ENCODE assay signal across 8 mouse cellular contexts in genomic region chr12:81484212-81484611, GRCm38 (mm10). TPM values are rescaled to one million over a fixed set of nuclear protein-coding genes. Genes with fewer than 3 reads are reported as not detected.
DNase-seq lines count a peak whose midpoint lies in the region; ATAC-seq and TF ChIP-seq lines count a peak whose summit lies in the region.

No protein-coding gene starts in this region.

- no peak for DNase-seq in heart, postnatal 25 days (ENCODE audit: low spot score)
- DNase-seq in ES-E14 (ENCODE audit: low read depth, low spot score): no peak
- DNase-seq in forebrain, embryonic 14.5 days (ENCODE audit: low spot score): peak; percentile 18
- DNase-seq in adrenal gland, postnatal 10 days: no peak
- DNase-seq in B cell, adult 2 months: no peak

- peaks cover 31% of the 10 kb centered on the region for H3K79me2 ChIP-seq in macrophage (ENCODE audit: inconsistent target)

- 3% methylated on average over 7 of the region's 7 CpGs for WGBS in heart, embryonic 14.5 days
- WGBS in forebrain, embryonic 14.5 days: 3% methylated on average over 7 of the region's 7 CpGs
- WGBS in macrophage (ENCODE audit: missing documents): 0% methylated on average over 7 of the region's 7 CpGs

- peak overlapping the region in 1 of 2 experiments; percentile 90; a peak in 2 of 4 replicates for H3K27ac ChIP-seq in heart, embryonic 14.5 days (replicated peaks in 1 of 2; ENCODE audit: control insufficient read depth in 1 of 2, insufficient read depth in 1 of 2, low read depth in 2 of 2, low read length in 2 of 2)
- H3K27ac ChIP-seq in ES-E14 (ENCODE audit: insufficient read depth, low read depth, low read length, poor library complexity, severe bottlenecking) (no peak overlapping the region; the same call in 1 of the 2 replicates), macrophage (peak overlapping the region; percentile 82)
- H3K27ac ChIP-seq in forebrain, embryonic 14.5 days (ENCODE audit: low read depth, low read length): no peak overlapping the region

- H3K4me1 ChIP-seq in heart, embryonic 14.5 days (ENCODE audit: control insufficient read depth in 2 of 2, insufficient read depth in 2 of 2, low read length in 2 of 2): no peaks in the 10 kb centered on the region
- H3K4me1 ChIP-seq in ES-E14 (ENCODE audit: control insufficient read depth in 2 of 2, insufficient read depth in 2 of 2, low read length in 2 of 2, poor library complexity in 1 of 2): no peaks in the 10 kb centered on the region
- no peaks in the 10 kb centered on the region for H3K4me1 ChIP-seq in forebrain, embryonic 14.5 days (ENCODE audit: control insufficient read depth, insufficient read depth, low read length)

- no peak for ATAC-seq in heart, embryonic 14.5 days (ENCODE audit: insufficient number of reproducible peaks, insufficient read depth, low FRiP score, low read depth)
- no peak for ATAC-seq in forebrain, embryonic 14.5 days
- ATAC-seq in megakaryocyte-erythroid progenitor cell, adult 5-6 weeks (replicated peaks; ENCODE audit: low FRiP score, low TSS enrichment, poor library complexity, severe bottlenecking): no peak

- in situ Hi-C loops in ES-E14 (cut with MboI; ENCODE audit: low sequenced_read_pairs in 2 of 2, unreplicated experiment in 2 of 2): no loop called here

- intact Hi-C loops in heart, postnatal 25 days (cut with DNase I): no loop called here

- no peaks in the 10 kb centered on the region for H3K27me3 ChIP-seq in heart, embryonic 14.5 days (ENCODE audit: control insufficient read depth, insufficient read depth, low read length)
- H3K27me3 ChIP-seq in forebrain, embryonic 14.5 days (replicated peaks; ENCODE audit: control insufficient read depth, insufficient read depth, low read length): no peaks in the 10 kb centered on the region

- no peaks in the 10 kb centered on the region for H3K36me3 ChIP-seq in heart, embryonic 14.5 days (ENCODE audit: control insufficient read depth, insufficient read depth, low read length)
- H3K36me3 ChIP-seq in ES-E14 (ENCODE audit: control insufficient read depth, insufficient read depth, low read length, poor library complexity, severe bottlenecking) (no peaks in the 10 kb centered on the region), macrophage (ENCODE audit: inconsistent target) (no peaks in the 10 kb centered on the region)
- H3K36me3 ChIP-seq in forebrain, embryonic 14.5 days (ENCODE audit: control insufficient read depth, insufficient read depth, low read length): 0 out of 2 replicates have a peak, but pooled peaks cover 2% of the 10 kb centered on the region

- peak overlapping the region; percentile 82 for H3K9ac ChIP-seq in heart, embryonic 14.5 days (ENCODE audit: low read length)
- H3K9ac ChIP-seq in ES-E14 (ENCODE audit: insufficient read depth, low read depth, low read length, poor library complexity, severe bottlenecking): peak overlapping the region; percentile 89; the same call in 1 of the 2 replicates
- peak overlapping the region; percentile 68 for H3K9ac ChIP-seq in forebrain, embryonic 14.5 days (ENCODE audit: low read length)

- H3K9me3 ChIP-seq in heart, embryonic 14.5 days (ENCODE audit: control insufficient read depth, low read length): no peaks in the 10 kb centered on the region
- H3K9me3 ChIP-seq in ES-E14 (ENCODE audit: control insufficient read depth, insufficient read depth, low read depth, low read length): no peaks in the 10 kb centered on the region
- no peaks in the 10 kb centered on the region for H3K9me3 ChIP-seq in forebrain, embryonic 14.5 days (replicated peaks; ENCODE audit: control insufficient read depth, low read length)

- H3K4me3 ChIP-seq in heart, embryonic 14.5 days (ENCODE audit: control insufficient read depth in 1 of 2, insufficient read depth in 1 of 2, low read depth in 1 of 2, low read length in 2 of 2): peak overlapping the region; percentile 80 to 93
- H3K4me3 ChIP-seq in ES-E14 (ENCODE audit: insufficient read depth in 1 of 2, low read depth in 1 of 2, low read length in 2 of 2, poor library complexity in 1 of 2, severe bottlenecking in 1 of 2) (peak overlapping the region; percentile 78 to 95), macrophage (ENCODE audit: inconsistent target) (peak overlapping the region; percentile 56)
- peak overlapping the region; percentile 65 for H3K4me3 ChIP-seq in forebrain, embryonic 14.5 days (ENCODE audit: low read depth, low read length)

- H3K4me2 ChIP-seq in heart, embryonic 14.5 days (ENCODE audit: low read length): peak overlapping the region; percentile 75
- peak overlapping the region; percentile 65 for H3K4me2 ChIP-seq in forebrain, embryonic 14.5 days (ENCODE audit: low read length)

TF ChIP-seq in ES-E14, 5 proteins besides CTCF, POLR2A, EP300 and RAD21:
- no peak for TF ChIP-seq CHD2 (IDR thresholded peaks at IDR 0.05; ENCODE audit: low read depth, low read length)
- TF ChIP-seq HCFC1 (IDR thresholded peaks at IDR 0.05; ENCODE audit: borderline replicate concordance, insufficient read depth, low read length): no peak
- no peak for TF ChIP-seq MAFK (IDR thresholded peaks at IDR 0.05; ENCODE audit: insufficient read depth, low read depth, low read length)
- TF ChIP-seq ZNF384 (IDR thresholded peaks at IDR 0.05; ENCODE audit: low read depth, low read length): no peak
- no peak for TF ChIP-seq ZC3H11A (IDR thresholded peaks at IDR 0.05; ENCODE audit: borderline replicate concordance, low read depth, low read length)
TF ChIP-seq in ES-E14: peak in this region for 0.

RNA-seq across cellular contexts. Expression of gene Cox16, which starts 0.7 kb away (rescaled TPM):
- polyA plus RNA-seq in heart, embryonic 14.5 days (2014; fragmentation: Nextera tagmentation; extraction: Ambion mirVana): 92.6 and 105 TPM in 2 replicates
- 10 to 100 TPM; 57.0 to 61.5 TPM for total RNA-seq in heart, postnatal 25 days (2021)
- 79.8 and 89.6 TPM in 2 replicates for total RNA-seq in ES-E14 (2012; rRNA removed)
- 120 and 134 TPM in 2 replicates for polyA plus RNA-seq in forebrain, embryonic 14.5 days (2014; fragmentation: Nextera tagmentation; extraction: Ambion mirVana)
- total RNA-seq in macrophage (2018; cell fraction: chromatin; rRNA removed): 100 to 1,000 TPM in 3 of 26 experiments, 10 to 100 TPM in 23; 12.9 to 138 (median 67.3) TPM
- total RNA-seq in macrophage (2018; cell fraction: cytosol; rRNA removed): 100 to 1,000 TPM in 2 of 26 experiments, 10 to 100 TPM in 24; 67.5 to 105 (median 86.8) TPM
- total RNA-seq in macrophage (2018; cell fraction: nucleus; rRNA removed): 100 to 1,000 TPM in 1 of 26 experiments, 10 to 100 TPM in 25; 15.1 to 112 (median 42.2) TPM
- 69.6 to 85.4 TPM (median 80.5 TPM) in 3 replicates for polyA plus RNA-seq in macrophage (2018)
- 100 to 1,000 TPM; 101 to 111 TPM for total RNA-seq in adrenal gland, postnatal 10 days (2021)
- total RNA-seq in megakaryocyte-erythroid progenitor cell, adult 5-6 weeks (2014; fragmentation: Nextera tagmentation): 77.5 and 115 TPM in 2 replicates
- 70.2 and 120 TPM in 2 replicates for total RNA-seq in megakaryocyte-erythroid progenitor cell, adult 5-6 weeks (2017)

RNA-seq across cellular contexts. Expression of gene Gm20498, which starts 48.5 kb away (rescaled TPM):
- 26.2 and 35.2 TPM in 2 replicates for polyA plus RNA-seq in heart, embryonic 14.5 days (2014; fragmentation: Nextera tagmentation; extraction: Ambion mirVana)
- total RNA-seq in heart, postnatal 25 days (2021): 10 to 100 TPM; 42.3 to 46.7 TPM
- total RNA-seq in ES-E14 (2012; rRNA removed): 39.0 and 41.0 TPM in 2 replicates
- polyA plus RNA-seq in forebrain, embryonic 14.5 days (2014; fragmentation: Nextera tagmentation; extraction: Ambion mirVana): 38.5 and 40.3 TPM in 2 replicates
- total RNA-seq in macrophage (2018; cell fraction: chromatin; rRNA removed): 10 to 100 TPM in 24 of 26 experiments, 1 to 10 TPM in 2; 8.8 to 43.8 (median 28.7) TPM
- total RNA-seq in macrophage (2018; cell fraction: cytosol; rRNA removed): 1 to 10 TPM; 2.2 to 8.7 (median 4.0) TPM
- total RNA-seq in macrophage (2018; cell fraction: nucleus; rRNA removed): 10 to 100 TPM in 15 of 26 experiments, 1 to 10 TPM in 11; 1.6 to 22.4 (median 10.4) TPM
- 3.1 to 6.0 TPM (median 4.3 TPM) in 3 replicates for polyA plus RNA-seq in macrophage (2018)
- total RNA-seq in adrenal gland, postnatal 10 days (2021): 10 to 100 TPM; 33.6 to 36.8 TPM
- total RNA-seq in megakaryocyte-erythroid progenitor cell, adult 5-6 weeks (2014; fragmentation: Nextera tagmentation): 9.7 and 18.7 TPM in 2 replicates
- 57.2 and 72.9 TPM in 2 replicates for total RNA-seq in megakaryocyte-erythroid progenitor cell, adult 5-6 weeks (2017)

RNA-seq across cellular contexts. Expression of gene Synj2bp, which starts 48.5 kb away (rescaled TPM):
- polyA plus RNA-seq in heart, embryonic 14.5 days (2014; fragmentation: Nextera tagmentation; extraction: Ambion mirVana): 37.1 and 37.9 TPM in 2 replicates
- total RNA-seq in heart, postnatal 25 days (2021): 10 to 100 TPM; 42.5 to 43.6 TPM
- 20.8 and 24.5 TPM in 2 replicates for total RNA-seq in ES-E14 (2012; rRNA removed)
- polyA plus RNA-seq in forebrain, embryonic 14.5 days (2014; fragmentation: Nextera tagmentation; extraction: Ambion mirVana): 23.8 and 25.1 TPM in 2 replicates
- 10 to 100 TPM in 22 of 26 experiments, 1 to 10 TPM in 4; 4.7 to 56.7 (median 23.0) TPM for total RNA-seq in macrophage (2018; cell fraction: chromatin; rRNA removed)
- 10 to 100 TPM; 16.1 to 25.8 (median 21.9) TPM for total RNA-seq in macrophage (2018; cell fraction: cytosol; rRNA removed)
- 10 to 100 TPM in 21 of 26 experiments, 1 to 10 TPM in 5; 6.6 to 55.7 (median 18.4) TPM for total RNA-seq in macrophage (2018; cell fraction: nucleus; rRNA removed)
- polyA plus RNA-seq in macrophage (2018): 20.4 to 32.5 TPM (median 20.7 TPM) in 3 replicates
- 10 to 100 TPM; 32.7 to 33.4 TPM for total RNA-seq in adrenal gland, postnatal 10 days (2021)
- total RNA-seq in megakaryocyte-erythroid progenitor cell, adult 5-6 weeks (2014; fragmentation: Nextera tagmentation): 18.4 and 34.7 TPM in 2 replicates
- total RNA-seq in megakaryocyte-erythroid progenitor cell, adult 5-6 weeks (2017): 43.6 and 48.1 TPM in 2 replicates
